Mouse (Mus musculus): ENCODE measurements around the gene Parn.

Parn gene

GRCm38 (mm10) chr16:13556954-13557470, 111.0 kb downstream of the Parn start:
- no peak for DNase-seq (ENCODE audit: low spot score in 2 of 2)

DNA sequence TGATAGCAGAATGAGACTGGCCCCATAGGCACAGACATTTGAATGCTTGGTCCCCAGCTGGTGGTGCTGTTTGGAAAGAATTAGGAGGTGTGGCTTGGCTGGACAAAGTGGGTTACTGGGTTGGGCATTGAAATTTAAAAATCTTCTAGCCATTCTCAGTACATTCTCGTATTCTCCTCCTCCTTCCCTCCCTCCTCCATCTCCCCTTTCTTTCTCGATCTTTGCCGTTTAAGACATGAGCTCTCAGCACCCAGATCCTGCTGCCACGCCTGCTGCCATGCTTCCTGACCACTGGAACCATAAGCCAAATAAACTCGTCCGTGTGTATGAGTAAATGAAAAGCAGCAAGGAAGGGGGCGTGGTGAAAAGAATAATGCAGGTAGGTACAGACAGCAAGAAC, 111.5 kb downstream of the Parn start:
- no peak for DNase-seq (ENCODE audit: low spot score in 2 of 2)

GRCm38 (mm10) chr16:13550667-13551066, 117.3 kb downstream of the Parn start:
- DNase-seq (ENCODE audit: low spot score in 2 of 2), result no peak

DNA sequence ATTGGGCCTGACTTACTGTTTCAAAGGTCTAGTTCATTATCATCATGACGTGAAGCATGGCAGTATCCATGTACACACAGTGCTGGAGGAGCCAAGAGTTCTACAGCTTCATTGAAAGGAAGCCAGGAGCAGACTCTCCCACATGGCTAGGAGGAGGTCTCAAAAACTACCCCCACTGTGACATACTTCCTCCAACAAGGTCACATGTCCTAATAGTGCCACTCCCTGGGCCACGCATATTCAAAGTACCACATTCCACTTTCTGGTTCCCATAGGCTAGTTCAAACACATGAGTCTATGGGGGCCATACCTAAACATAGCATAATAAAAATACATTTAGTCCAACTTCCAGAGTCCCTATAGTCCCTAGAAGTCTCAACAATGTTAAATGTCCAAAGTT, 118.0 kb downstream of the Parn start:
- no peak for DNase-seq (ENCODE audit: low spot score in 2 of 2)

DNA sequence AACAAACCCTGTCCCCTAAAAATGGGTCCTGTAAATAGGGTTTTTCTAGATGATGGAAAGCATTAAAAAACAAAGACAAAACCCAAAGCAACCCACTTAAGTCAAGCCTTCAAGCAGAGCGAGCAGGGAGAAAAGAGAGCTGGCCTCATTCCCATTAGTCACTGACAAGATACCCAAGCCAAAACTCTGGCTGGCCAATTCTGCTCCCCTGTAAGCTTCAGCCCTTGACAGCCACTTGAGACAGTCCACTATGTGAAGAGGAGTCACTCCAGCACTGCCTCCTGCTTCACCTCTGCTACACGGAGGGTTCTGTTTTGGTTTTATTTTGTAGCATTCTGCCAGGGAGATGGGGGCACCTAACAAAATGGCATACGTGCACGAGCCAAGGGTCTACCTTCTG, 126.2 kb downstream of the Parn start:
- DNase-seq (ENCODE audit: low spot score in 2 of 2), result no peak

DNA sequence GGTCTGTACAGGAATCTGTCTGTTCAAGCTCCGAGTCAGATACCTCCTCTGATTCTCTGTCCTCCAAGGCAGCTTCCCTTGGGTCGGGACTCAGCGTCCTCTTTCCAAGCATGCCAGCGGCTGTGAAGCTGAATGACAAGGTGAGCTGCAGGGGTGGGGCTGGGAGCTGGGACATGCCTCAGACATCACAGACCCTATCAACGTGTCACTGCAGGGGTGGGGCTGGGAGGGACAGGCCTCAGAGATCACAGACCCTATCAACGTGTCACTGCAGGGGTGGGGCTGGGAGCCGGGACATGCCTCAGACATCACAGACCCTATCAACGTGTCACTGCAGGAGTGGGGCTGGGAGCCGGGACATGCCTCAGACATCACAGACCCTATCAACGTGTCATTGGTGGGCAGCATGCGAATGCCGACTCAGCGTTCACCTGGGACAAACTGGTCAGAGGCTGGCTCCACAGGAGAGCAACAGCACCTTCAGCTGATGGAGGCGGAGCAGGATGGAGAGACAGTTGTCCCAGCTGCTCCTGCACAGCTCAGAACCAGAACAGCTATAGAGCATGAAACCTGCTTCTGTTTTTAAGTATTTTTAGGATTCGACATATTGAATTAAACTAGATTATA, 126.7 kb downstream of the Parn start:
- no peak for DNase-seq (ENCODE audit: low spot score in 2 of 2)

DNA sequence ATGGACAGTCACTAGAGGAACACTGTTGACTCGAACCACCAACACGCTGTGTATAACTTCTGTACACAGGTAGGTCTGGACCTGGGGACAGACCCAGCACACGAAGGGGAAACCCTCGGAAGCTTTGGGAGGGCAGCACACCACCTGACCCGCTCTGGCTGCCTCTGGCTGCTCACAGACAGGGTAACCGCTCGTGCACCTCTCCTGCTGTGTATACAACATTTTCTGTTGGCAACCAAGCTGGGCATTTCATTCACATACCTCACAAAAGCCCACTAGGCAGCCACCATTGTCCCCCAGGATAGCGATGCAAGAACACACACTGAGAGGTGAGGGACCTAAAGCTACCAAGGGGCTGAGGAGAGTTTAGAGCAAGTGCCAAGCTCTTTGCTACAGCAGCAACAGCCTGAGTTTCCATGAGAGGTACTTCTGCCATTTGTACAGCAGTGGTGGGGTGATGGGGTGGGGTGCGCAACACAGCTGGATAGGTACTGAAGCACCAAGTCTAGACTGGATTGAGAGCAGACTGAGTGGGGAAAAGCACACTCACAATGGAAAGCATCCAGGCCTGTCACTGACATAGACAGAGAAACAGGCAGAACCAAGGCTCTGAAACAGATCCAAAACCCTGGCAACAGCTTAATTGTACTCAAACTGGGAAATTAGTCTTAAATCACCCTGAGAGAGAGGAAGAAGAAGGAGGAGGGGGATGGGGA, 128.9 kb downstream of the Parn start:
- no peak for DNase-seq (ENCODE audit: low spot score in 2 of 2)

- no peak for DNase-seq (ENCODE audit: low spot score in 2 of 2)
These were observed 129.6 kb downstream of the Parn start for GRCm38 (mm10) chr16:13538213-13538932.

GRCm38 (mm10) chr16:13536404-13536803, 131.6 kb downstream of the Parn start:
- no peak for DNase-seq (ENCODE audit: low spot score in 2 of 2)

DNA sequence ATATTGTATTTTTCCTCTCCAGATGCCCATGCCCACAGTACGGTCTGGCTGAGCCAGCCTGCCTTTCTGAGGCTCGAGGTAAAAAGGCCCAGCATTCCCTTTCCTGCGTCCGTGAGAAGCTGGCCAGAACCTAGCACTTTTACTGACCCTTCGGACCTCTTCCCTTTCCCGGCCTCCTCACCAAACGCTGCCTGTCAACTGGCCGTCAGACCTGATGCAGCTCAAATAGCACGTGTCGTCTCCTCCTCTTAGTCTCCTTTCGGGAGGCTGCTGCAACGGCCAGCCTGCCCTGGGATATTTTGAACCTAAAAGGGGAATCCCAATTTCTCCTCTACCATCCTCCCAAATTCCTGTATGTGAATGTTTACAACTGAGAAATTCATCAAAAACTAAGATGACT, 132.1 kb downstream of the Parn start:
- no peak for DNase-seq (ENCODE audit: low spot score in 2 of 2)

DNA sequence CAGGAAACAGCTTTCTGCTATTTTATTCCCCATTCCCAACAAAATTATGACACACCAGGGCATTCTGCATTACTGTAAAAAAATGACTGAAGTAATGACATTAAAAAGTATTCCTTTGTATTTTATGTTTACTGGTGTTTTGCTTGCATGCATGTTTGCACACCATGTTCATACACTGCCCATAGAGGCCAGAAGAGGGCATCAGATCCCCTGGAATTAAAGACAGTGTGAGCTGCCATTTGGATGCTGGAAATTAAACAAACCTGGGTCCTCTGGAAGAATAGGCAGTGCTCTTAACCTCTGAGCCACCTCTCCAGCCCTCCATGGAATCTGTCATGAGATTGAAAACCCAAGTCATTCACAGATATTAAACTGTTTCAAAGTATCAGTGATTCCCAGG, 135.1 kb downstream of the Parn start:
- DNase-seq (ENCODE audit: low spot score in 2 of 2), result peak in 1 of 2 experiments; percentile 30

GRCm38 (mm10) chr16:13531279-13531678, 136.7 kb downstream of the Parn start:
- no peak for DNase-seq (ENCODE audit: low spot score in 2 of 2)

DNA sequence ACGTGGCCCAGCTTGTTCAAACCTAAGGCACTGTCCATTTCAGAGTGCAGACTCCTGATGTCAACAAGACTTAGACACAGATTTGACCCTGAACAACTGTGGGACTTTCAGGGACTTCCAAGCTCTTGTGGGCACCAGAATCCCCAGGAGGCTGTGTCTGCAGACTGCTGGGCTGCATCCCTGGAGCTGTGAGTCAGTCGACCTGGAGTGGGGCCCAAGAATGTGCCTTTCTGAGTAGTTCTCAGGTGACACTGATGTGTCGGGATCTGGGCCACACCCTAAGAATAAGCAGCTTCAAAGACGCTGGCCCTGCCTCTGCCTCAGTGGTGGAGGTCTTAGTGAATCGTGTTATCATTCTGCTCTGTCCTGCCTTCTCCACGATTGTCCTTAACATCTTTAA, 146.6 kb downstream of the Parn start:
- DNase-seq (ENCODE audit: low spot score in 2 of 2), result no peak

GRCm38 (mm10) chr16:13520301-13520700, 147.7 kb downstream of the Parn start:
- no peak for DNase-seq (ENCODE audit: low spot score in 2 of 2)

DNA sequence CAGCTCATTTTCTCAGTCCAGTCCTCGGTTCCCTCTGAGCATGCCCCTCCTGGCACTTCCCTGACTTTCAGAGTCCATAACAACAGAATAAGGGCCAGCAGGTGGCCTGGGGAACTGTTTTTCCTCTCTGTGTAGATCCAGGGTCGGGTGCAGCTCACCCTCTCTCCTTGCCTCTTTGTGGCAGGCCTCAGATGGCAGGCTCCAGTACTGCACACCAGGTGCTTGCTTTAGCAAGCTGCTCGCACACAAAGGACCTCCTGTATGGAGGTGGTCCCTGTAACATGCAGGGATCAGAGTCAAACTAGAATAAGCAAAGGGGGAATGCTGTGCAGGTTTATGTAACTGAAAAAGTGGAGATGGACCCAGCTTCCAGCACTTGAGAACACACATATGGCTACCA, 151.8 kb downstream of the Parn start:
- DNase-seq (ENCODE audit: low spot score in 2 of 2), result no peak

DNA sequence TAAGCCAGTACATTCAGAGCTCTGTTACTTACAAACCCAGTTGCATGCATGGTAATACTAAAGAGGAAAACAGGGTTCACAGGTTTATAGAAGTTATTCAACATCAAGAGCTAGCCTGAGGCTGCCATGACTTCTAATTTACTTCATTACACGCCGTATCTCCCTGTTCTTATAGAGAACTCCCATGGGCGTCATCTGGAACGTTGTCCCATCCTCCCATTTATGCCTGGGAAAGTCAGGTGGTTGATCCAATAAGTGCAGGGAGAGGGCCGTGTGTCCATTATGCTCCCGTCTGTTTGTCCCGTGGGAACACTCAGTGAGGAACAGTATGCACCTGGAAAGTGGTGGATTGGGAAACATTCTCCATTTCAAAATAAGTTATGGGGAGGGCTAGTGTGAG, 152.4 kb downstream of the Parn start:
- no peak for DNase-seq (ENCODE audit: low spot score in 2 of 2)

DNA sequence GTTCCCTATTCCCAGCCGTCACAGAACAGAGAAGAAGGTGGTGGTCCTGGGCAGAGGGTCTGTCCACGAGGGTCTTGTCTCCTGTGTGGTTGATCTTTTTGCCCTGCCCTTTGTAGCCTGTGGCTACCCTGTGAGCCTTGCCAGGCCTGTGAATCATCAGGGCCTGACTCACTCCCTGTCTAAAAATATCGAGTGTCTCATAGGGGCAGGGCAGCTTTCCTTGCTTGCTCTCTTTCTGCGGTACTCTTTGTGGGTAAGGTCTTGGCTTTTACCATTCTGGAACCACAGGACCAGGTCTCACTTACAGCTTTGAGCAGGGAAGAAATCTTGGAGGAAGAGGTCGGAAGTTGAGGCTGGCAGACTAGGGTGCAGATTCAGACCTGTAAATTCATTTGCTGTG, 162.9 kb downstream of the Parn start:
- DNase-seq (ENCODE audit: low spot score in 2 of 2), result peak; percentile 40 to 44

- no peak for DNase-seq (ENCODE audit: low spot score in 2 of 2)
These were observed 163.5 kb downstream of the Parn start for GRCm38 (mm10) chr16:13504476-13504875.

DNA sequence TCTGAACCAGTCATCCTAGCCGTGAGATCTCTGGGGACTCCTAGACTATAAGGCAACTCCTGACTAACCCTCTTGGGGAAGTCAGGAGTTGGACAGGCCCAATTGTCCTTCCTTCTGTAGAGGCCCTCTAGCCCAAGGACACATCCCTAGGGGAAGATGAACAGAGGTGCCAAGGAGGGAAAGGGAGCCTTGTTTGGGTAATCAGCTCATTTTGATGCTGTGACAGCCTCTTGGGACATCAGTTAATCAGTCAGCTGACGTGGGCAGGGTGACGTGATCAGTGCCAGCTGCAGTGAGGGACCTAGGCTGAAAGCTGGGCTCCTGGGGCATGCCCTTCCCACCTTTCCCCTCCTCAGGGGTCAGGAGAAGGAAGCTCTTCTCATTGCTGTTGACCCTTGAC, 169.0 kb downstream of the Parn start:
- DNase-seq (ENCODE audit: low spot score in 2 of 2), result peak in 1 of 2 experiments; percentile 28

- peak in 1 of 2 experiments; percentile 49 for DNase-seq (ENCODE audit: low spot score in 2 of 2)
These were observed 174.0 kb downstream of the Parn start for GRCm38 (mm10) chr16:13493981-13494380.

DNA sequence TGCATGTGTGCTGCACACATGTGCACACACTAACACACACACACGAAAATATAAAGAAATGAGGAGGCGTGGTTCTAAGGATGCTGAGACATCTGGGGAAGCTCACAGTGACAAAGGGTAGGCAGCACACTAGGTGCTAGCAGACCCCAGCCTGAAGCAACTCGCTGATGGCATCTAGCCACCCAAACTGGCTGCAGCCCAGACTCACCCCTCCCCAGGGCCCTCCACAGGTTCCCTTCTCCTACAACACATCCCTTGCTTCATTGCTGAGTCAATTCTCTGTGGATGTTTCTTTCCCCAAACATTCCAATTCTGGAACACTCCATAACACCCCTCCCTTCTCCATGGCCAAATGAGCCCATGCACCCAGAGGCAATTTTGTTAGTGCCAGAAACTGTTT, 175.0 kb downstream of the Parn start:
- no peak for DNase-seq (ENCODE audit: low spot score in 2 of 2)

DNA sequence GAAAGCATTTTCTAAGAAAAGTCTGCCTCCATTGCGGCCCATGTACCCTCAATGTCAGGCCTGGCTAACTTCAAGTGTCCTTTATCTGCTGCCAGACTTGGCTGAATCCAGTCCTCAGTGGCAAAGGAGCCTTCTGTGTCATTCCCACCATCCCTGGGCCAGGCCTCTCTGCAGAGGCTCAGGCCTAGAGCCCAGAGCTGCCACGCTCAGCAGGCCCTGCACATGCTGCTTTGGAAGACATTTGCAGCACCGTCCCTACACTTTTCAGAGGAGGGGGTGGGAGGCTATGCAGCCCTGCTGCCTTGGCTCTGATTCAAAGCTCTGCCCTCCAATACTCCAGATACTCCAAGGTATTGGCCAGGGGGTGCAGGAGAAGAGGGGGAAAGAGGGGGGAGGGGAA, 176.2 kb downstream of the Parn start:
- DNase-seq (ENCODE audit: low spot score in 2 of 2), result no peak
